Mouse (Mus musculus): ENCODE results near the gene Zmym3. TPM values are rescaled to one million over a fixed set of nuclear protein-coding genes. Genes with fewer than 3 reads are reported as not detected.

The Zmym3 gene
- polyA plus RNA-seq, 1 experiment from 2014 or later, result 32.2 TPM

DNA sequence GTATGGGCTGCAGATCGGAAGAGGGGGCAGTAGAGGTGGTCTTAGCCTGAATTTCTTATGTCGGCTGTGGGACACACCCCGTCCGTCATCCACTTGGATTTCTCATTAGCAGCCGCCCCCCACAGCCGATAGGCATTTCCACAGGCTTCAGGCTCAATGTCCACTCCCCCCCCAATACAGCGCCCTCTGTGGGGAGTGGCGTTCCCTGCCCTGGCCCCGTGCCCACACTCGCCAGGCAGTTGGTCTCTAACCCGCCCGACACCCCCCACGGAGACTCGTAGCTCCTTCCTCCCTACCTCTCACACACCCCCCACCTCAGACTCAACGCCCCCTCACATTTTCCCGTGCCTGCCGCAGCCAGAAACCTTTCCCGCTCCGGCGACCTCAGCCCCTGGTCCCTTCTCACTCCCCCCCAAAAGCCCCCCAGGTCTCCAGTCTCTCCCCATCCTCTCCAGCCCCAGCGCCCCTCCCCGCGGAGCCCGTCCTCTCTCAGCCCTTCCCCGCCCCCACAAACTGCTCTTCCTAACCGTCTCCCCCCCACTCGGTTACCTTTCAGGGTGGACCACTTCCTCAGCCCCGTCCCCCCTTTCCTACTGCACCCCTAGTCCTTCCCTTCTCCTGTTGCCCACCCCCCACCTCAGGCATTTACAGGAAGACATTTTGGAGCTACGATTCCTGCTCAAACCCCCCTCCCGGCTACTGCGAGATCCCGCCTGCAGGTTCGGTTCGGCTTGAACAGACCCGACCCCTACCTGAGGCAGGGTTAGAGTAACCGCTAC lies 1.5 kb downstream of the Zmym3 start:
- Histone ChIP-seq H3K4me2 (peak overlapping the region; percentile 67), H3K27ac (peak overlapping the region; percentile 41; the same call in 1 of the 2 replicates), H3K36me3 (no peaks in the 10 kb centered on the region), H3K27me3 (no peaks in the 10 kb centered on the region), H3K4me3 (peak overlapping the region; percentile 61), H3K9me3 (no peaks in the 10 kb centered on the region), H3K4me1 (peaks cover 11% of the 10 kb centered on the region), H3K9ac (peak overlapping the region; percentile 70)
- 26% methylated on average over 34 of the region's 36 CpGs for WGBS
- ATAC-seq (ENCODE audit: borderline replicate concordance, extremely low read depth, low FRiP score, low TSS enrichment), result 0 out of 2 replicates have a peak, but pooled peaks have one; percentile 2

DNA sequence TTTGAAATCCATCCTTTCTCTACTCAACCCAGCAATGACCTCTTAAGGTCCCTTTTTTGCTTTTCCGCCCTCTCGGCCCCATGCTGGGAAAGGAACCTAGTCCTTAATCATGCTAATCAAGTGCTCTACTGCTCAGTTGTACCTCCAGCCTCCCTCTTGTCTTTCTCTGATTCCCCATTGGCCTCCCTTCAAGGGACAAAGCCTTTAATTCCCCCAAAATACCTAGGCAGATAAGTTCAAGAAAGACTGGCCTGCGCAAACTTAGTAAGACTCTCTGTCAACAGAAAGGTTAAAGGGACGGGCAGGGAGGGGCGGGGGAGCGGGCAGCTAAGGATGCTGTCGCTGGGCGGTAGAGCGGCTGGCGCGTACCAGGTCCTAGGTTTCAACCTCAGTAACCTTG lies 24.2 kb downstream of the Zmym3 start:
- no peak overlapping the region for H3K4me2 ChIP-seq

DNA sequence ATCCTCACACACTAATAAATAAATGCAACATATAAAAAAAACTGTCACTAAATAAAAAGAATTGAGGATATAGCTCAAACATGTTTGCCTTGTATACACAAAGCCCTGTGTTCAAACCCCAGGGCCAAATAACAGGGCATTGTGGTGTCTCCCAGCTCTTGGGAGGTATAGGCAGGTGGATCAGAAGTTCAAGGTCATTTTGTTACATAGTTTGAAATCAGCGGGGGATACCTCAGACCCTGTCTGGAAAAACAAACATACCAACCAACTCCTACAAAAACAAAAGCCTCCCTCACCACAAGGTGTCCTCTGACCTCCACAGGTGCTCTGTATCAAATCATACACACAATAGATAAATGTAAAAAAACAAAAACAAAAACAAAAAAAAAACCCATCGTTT lies 26.3 kb downstream of the Zmym3 start:
- no peaks in the 10 kb centered on the region for H3K9me3 ChIP-seq
- H3K9ac ChIP-seq, result no peak overlapping the region
- ATAC-seq (ENCODE audit: borderline replicate concordance, extremely low read depth, low FRiP score, low TSS enrichment), result no peak
- H3K4me3 ChIP-seq, result no peak overlapping the region
- no peaks in the 10 kb centered on the region for H3K4me1 ChIP-seq
- H3K27me3 ChIP-seq, result peaks cover 16% of the 10 kb centered on the region; the same call in 1 of the 2 replicates
- H3K27ac ChIP-seq, result no peak overlapping the region
- WGBS, result 55% methylated on average over 2 of the region's 2 CpGs
- no peak overlapping the region for H3K4me2 ChIP-seq
- no peaks in the 10 kb centered on the region for H3K36me3 ChIP-seq

More for the DNA sequence above, 24.2 kb downstream of the Zmym3 start:
- Histone ChIP-seq H3K4me1 (no peaks in the 10 kb centered on the region), H3K36me3 (no peaks in the 10 kb centered on the region), H3K9me3 (no peaks in the 10 kb centered on the region), H3K9ac (no peak overlapping the region), H3K27me3 (peaks cover 16% of the 10 kb centered on the region; the same call in 1 of the 2 replicates), H3K27ac (no peak overlapping the region), H3K4me3 (no peak overlapping the region)
- 31% methylated on average over 11 of the region's 11 CpGs for WGBS
- no peak for ATAC-seq (ENCODE audit: borderline replicate concordance, extremely low read depth, low FRiP score, low TSS enrichment)

DNA sequence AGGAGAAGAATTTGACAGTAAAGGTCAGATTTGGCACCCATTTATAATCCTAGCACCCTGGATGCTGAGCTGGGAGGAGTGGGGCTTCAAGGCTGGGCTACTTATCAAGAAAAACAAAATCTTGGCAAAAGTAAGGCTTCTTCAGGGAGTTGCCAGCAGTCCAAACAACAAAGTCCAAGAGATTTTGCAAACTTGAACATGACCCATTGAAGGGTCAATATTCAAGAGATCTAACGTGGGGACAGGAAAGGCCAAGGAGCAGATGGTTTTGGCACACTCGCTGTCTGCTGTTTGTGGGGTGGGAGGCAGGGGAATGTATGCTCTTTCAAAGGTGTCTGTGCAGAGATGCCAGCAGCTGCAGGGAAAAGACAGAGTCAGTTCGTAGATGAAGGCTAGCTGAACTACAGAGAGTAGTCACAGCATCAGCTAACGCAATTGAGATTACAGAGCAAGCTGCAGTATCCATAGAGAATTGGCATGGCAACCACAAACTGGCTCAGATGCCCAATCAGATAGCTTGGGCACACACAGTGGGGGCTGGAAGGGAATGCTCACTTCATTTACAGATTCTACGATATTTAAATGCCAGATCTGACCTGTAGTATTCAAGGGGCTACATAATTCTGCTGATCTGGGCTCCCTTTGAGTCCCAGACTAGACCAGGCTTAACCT lies 31.6 kb downstream of the Zmym3 start:
- H3K9ac ChIP-seq, result no peak overlapping the region
- WGBS, result 58% methylated on average over 5 of the region's 5 CpGs
- no peak overlapping the region for H3K4me3 ChIP-seq
- H3K9me3 ChIP-seq, result no peaks in the 10 kb centered on the region
- ATAC-seq (ENCODE audit: borderline replicate concordance, extremely low read depth, low FRiP score, low TSS enrichment), result no peak
- no peak overlapping the region for H3K27ac ChIP-seq
- no peaks in the 10 kb centered on the region for H3K36me3 ChIP-seq
- no peak overlapping the region for H3K4me2 ChIP-seq
- peaks cover 26% of the 10 kb centered on the region for H3K27me3 ChIP-seq
- H3K4me1 ChIP-seq, result no peaks in the 10 kb centered on the region

DNA sequence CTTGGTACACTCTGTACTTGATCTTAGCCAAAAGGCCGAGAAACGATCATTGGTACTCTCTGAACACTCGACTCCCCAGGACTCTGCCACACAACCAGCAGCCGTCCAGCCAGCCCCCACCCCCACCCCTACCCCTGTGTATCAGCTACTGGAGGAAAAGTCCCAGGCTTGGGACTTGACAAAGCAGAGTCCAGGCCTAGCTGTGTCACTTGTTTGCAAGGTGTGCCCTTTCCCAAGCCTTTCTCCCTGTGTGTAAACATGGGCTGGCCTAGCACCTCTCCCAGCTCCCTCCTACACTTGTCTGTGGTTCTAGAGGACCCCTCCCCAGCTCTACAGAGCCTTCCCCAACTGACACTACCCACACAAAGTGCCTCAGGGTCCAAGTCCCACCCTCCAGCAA lies 34.4 kb downstream of the Zmym3 start:
- no peak overlapping the region for H3K9ac ChIP-seq
- no peaks in the 10 kb centered on the region for H3K9me3 ChIP-seq
- WGBS, result 32% methylated on average over 4 of the region's 4 CpGs
- no peak for ATAC-seq (ENCODE audit: borderline replicate concordance, extremely low read depth, low FRiP score, low TSS enrichment)
- H3K27ac ChIP-seq, result no peak overlapping the region
- peaks cover 40% of the 10 kb centered on the region for H3K27me3 ChIP-seq
- no peaks in the 10 kb centered on the region for H3K4me1 ChIP-seq
- no peak overlapping the region for H3K4me2 ChIP-seq
- no peaks in the 10 kb centered on the region for H3K36me3 ChIP-seq
- no peak overlapping the region for H3K4me3 ChIP-seq

DNA sequence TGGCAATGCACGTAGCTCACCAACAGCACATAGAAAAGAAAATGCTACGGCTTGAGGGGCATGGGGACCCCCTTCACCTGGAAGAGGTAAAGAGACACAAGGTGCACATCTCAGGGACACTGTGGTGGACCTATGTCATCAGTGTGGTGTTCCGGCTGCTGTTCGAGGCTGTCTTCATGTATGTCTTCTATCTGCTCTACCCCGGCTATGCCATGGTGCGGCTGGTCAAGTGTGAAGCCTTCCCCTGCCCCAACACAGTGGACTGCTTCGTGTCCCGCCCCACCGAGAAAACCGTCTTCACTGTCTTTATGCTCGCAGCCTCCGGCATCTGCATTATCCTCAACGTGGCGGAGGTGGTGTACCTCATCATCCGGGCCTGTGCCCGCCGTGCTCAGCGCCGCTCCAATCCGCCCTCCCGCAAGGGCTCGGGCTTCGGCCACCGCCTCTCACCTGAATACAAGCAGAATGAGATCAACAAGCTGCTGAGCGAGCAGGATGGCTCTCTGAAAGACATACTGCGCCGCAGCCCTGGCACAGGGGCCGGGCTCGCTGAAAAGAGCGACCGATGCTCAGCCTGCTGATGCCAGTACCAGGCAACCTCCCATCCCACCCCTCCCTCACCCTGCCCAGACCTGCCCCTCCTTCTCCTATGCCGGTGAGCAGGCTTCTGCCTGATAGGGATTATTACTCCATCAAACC lies 36.1 kb downstream of the Zmym3 start:
- no peak overlapping the region for H3K9ac ChIP-seq
- H3K4me2 ChIP-seq, result peak overlapping the region; percentile 34; the same call in 1 of the 2 replicates
- H3K9me3 ChIP-seq, result no peaks in the 10 kb centered on the region
- peaks cover 47% of the 10 kb centered on the region for H3K27me3 ChIP-seq
- ATAC-seq (ENCODE audit: borderline replicate concordance, extremely low read depth, low FRiP score, low TSS enrichment), result no peak
- no peaks in the 10 kb centered on the region for H3K4me1 ChIP-seq
- WGBS, result 20% methylated on average over 29 of the region's 32 CpGs
- H3K36me3 ChIP-seq, result no peaks in the 10 kb centered on the region
- no peak overlapping the region for H3K27ac ChIP-seq
- H3K4me3 ChIP-seq, result no peak overlapping the region

DNA sequence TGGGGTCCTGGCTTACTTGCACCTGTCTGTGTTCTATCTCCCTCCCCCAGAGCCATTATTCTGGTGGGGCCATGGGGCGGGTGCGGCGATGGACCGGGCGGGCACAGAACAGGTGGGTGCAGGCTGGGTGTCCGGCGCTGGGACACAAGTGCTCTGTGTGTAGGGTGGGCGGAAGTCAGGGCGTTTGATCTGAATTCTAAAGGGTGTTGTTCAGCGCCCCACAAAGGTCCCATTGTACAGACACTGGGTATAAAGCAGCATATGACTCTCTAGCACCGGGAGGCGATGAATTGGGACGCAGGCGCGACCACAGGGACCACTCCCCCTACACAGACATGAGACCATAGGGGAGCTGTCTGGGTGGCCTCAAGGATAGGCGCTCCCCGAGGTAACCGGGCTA lies 37.2 kb downstream of the Zmym3 start:
- H3K4me2 ChIP-seq, result no peak overlapping the region
- 30% methylated on average over 18 of the region's 18 CpGs for WGBS
- H3K36me3 ChIP-seq, result no peaks in the 10 kb centered on the region
- peak; percentile 52; the same call in 1 of the 2 replicates for ATAC-seq (ENCODE audit: borderline replicate concordance, extremely low read depth, low FRiP score, low TSS enrichment)
- H3K4me3 ChIP-seq, result no peak overlapping the region
- no peaks in the 10 kb centered on the region for H3K9me3 ChIP-seq
- no peak overlapping the region for H3K27ac ChIP-seq
- H3K9ac ChIP-seq, result no peak overlapping the region
- no peaks in the 10 kb centered on the region for H3K4me1 ChIP-seq
- peaks cover 49% of the 10 kb centered on the region for H3K27me3 ChIP-seq

DNA sequence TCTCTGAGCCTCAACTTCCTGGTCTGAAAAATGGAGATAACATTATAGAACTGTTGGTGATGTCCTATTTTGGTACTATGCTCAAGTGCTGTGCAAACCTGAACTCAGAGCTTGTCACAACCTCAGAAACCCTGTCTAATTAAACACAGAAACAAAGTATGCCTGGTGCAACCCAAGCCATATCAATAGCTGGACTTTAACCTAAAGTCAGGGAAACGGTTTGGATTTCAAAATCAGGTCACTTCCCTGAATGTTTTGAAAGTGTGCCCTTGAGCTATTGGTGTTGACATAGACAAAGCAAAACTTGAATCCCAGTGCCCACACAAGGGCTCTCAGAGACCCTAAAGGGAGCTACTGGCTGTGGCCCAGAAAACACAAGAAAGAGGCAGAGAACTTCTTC lies 40.9 kb downstream of the Zmym3 start:
- Histone ChIP-seq H3K4me1 (no peaks in the 10 kb centered on the region), H3K27me3 (peaks cover 31% of the 10 kb centered on the region), H3K4me2 (no peak overlapping the region), H3K36me3 (no peaks in the 10 kb centered on the region), H3K4me3 (no peak overlapping the region), H3K9ac (no peak overlapping the region), H3K9me3 (no peaks in the 10 kb centered on the region), H3K27ac (no peak overlapping the region)
- no peak for ATAC-seq (ENCODE audit: borderline replicate concordance, extremely low read depth, low FRiP score, low TSS enrichment)
- 51% methylated on average over 1 of the region's 1 CpGs for WGBS

DNA sequence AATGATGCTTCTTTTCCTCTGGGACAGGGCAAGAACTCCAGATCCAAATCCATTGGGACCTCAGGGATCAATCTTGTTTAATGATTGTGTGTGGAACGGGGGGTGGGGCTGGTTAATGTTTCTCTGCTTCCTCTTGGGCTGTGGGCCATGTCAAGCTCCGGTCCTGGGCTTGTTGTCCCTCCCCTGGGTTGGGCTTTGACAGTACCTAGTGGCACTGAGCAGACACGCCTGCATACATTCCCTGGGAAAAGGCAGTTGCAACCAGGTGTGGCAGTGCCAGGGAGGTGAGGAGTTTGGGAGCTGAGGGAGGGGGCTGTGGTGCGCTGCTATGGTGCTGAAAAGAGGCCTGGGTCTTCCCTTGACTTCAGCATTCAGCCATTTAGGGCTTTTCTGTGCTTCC lies 43.6 kb downstream of the Zmym3 start:
- H3K9ac ChIP-seq, result no peak overlapping the region
- peaks cover 9% of the 10 kb centered on the region; the same call in 1 of the 2 replicates for H3K27me3 ChIP-seq
- ATAC-seq (ENCODE audit: borderline replicate concordance, extremely low read depth, low FRiP score, low TSS enrichment), result no peak
- H3K4me1 ChIP-seq, result no peaks in the 10 kb centered on the region
- H3K27ac ChIP-seq, result no peak overlapping the region
- WGBS, result 43% methylated on average over 4 of the region's 4 CpGs
- H3K9me3 ChIP-seq, result no peaks in the 10 kb centered on the region
- no peak overlapping the region for H3K4me2 ChIP-seq
- H3K36me3 ChIP-seq, result no peaks in the 10 kb centered on the region
- H3K4me3 ChIP-seq, result no peak overlapping the region

DNA sequence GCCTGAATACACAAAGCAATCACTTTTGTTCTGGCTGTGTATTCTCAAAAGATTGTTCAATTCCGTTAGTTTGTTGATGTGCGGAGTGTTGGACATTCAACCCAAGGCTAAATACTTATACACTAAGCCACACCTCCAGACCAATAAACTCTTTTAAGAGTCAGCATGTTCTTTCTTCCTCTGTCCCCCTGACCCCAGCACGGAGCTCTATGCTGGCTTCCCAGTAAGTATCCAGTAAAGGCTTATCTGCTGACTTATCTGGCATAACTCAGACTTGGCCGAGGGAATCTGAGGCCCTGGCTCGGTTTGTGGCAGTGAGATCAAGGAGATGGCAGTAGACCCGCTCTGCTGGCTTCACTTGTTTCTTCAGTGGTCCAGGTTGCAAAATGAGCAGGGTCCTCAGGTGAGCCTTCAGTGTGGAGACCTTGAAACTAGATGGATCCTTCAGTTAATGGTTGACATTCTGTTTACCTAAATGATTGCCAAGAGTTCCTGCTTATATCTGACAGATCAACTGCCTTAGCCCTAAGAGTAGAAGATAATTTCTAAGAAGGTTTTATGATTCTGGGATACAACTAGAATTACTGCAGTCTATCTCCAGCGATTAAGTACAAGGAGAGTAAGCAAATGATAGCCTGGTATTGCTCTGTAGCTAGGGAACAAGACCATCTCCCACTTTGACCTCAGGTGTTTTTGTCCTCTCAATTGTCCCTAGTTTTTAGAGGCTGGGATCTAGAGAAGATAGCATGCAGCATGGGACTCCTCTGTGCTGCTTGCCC lies 44.3 kb downstream of the Zmym3 start, which contains the start of gene Gjb1:
Gjb1 (plus strand) TSS at position 189 of the 779 bp plus-strand sequence.
- no peak within 1 kb of the TSS for H3K4me3 ChIP-seq
- ATAC-seq (ENCODE audit: borderline replicate concordance, extremely low read depth, low FRiP score, low TSS enrichment), result no peak
- H3K4me2 ChIP-seq, result no peak within 1 kb of the TSS

DNA sequence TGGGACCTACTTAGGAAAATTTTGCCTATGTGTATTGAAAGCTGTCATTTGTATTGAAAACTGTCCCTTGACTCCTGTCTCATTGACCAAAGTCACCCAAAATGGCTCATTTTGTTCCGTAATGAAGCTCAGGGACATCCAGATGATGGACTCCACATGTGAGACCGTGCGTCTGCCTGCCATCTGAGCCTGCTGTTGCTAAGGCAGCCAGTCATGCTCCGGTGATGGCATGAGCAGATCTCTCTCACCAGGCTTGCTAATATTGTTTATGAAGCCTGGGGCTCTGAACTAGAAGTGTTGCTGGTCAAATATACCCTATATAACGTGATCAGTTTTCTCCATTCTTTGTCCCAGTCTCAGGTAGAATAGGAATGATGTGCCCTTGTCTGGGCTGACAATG lies 47.7 kb downstream of the Zmym3 start:
- no peaks in the 10 kb centered on the region for H3K27me3 ChIP-seq
- 60% methylated on average over 5 of the region's 5 CpGs for WGBS
- ATAC-seq (ENCODE audit: borderline replicate concordance, extremely low read depth, low FRiP score, low TSS enrichment), result no peak
- no peak overlapping the region for H3K4me3 ChIP-seq
- H3K4me2 ChIP-seq, result no peak overlapping the region
- no peaks in the 10 kb centered on the region for H3K9me3 ChIP-seq
- no peak overlapping the region for H3K9ac ChIP-seq
- H3K27ac ChIP-seq, result no peak overlapping the region
- no peaks in the 10 kb centered on the region for H3K36me3 ChIP-seq
- no peaks in the 10 kb centered on the region for H3K4me1 ChIP-seq

More for the DNA sequence above, 44.3 kb downstream of the Zmym3 start, which contains the start of gene Gjb1:
- no peaks in the 10 kb centered on the region for H3K4me1 ChIP-seq
- H3K36me3 ChIP-seq, result no peaks in the 10 kb centered on the region
- no peak within 1 kb of the TSS for H3K9ac ChIP-seq
- H3K9me3 ChIP-seq, result no peaks in the 10 kb centered on the region
- H3K27me3 ChIP-seq, result peaks cover 9% of the 10 kb centered on the region; the same call in 1 of the 2 replicates
- 63% methylated on average over 7 of the region's 7 CpGs for WGBS
- no peak within 1 kb of the TSS for H3K27ac ChIP-seq

Measured in lung, embryonic 15.5 days (tissue).